ENCODE assay signal across 16 mouse cellular contexts in the genomic region with DNA sequence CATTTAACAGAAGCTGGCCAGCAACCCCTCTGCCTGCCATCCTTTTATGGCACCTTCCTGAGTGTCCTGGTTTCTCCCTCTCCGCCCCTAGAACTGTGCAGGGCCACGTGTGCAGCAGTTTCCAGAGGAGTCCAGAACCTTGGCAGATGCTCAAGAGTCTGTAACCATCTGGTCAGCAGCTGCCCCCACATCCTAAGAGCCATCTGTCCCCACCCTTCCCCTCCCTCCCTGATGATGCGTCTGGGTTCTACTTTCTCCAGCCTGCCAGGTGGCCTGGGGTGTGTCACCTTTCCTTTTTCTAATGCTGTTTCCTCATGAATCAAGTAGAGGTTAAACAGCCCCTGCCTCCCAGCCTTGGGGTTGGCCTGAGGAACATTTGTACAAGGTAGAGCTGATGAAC. TPM values are rescaled to one million over a fixed set of nuclear protein-coding genes. Genes with fewer than 3 reads are reported as not detected.
A peak's percentile ranks its signal among the peaks of the same experiment; 100 is the strongest.
DNase-seq lines count a peak whose midpoint lies in the region; ATAC-seq and TF ChIP-seq lines count a peak whose summit lies in the region.
"Had no signal": no experiment of that assay in that cellular context is flagged by ENCODE, and none has a peak within 500 bp of the region (broad histone marks: within the 10 kb centered on the region; RNA-seq: fewer than 3 reads in every experiment).

No protein-coding gene starts in this region.

- ATAC-seq in granulocyte monocyte progenitor cell, adult 5-6 weeks (replicated peaks; ENCODE audit: poor library complexity, severe bottlenecking), result no peak
- ATAC-seq: forebrain, embryonic 16.5 days had no signal

- H3K4me3 ChIP-seq in bone marrow, adult 2 months (replicated peaks; ENCODE audit: control insufficient read depth, low read depth, low read length), result no peak overlapping the region
- H3K4me3 ChIP-seq: neural tube, embryonic 13.5 days had no signal

- no peak for TF ChIP-seq POLR2A in bone marrow, adult 2 months (IDR thresholded peaks at IDR 0.05; ENCODE audit: borderline replicate concordance, control insufficient read depth, low read depth, low read length)

- H3K27ac ChIP-seq in bone marrow, adult 2 months (ENCODE audit: control insufficient read depth, insufficient read depth, low read depth, low read length, poor library complexity), result peak overlapping the region; percentile 46
- H3K27ac ChIP-seq: neural tube, embryonic 13.5 days had no signal

- intact Hi-C loops in heart, postnatal 36 days (cut with DNase I), result loop anchor here (2.0 kb wide), 1 partner anchor 85 kb away; no protein-coding TSS in a partner anchor

- peaks cover 23% of the 10 kb centered on the region for H3K4me1 ChIP-seq in bone marrow, adult 2 months (ENCODE audit: control insufficient read depth, insufficient read depth, low read length)

- no peak for TF ChIP-seq CTCF in bone marrow, adult 2 months (IDR thresholded peaks at IDR 0.05; ENCODE audit: control insufficient read depth, insufficient read depth, low read length)

- WGBS in bone marrow, adult 2 months, result 20% methylated on average over 3 of the region's 3 CpGs

- DNase-seq in heart, adult 11 months, result peak; percentile 95
- no peak for DNase-seq in heart, postnatal 36 days
- DNase-seq in right cerebral cortex, adult 18-20 months, result peak; percentile 31
- DNase-seq in right cerebral cortex, postnatal 14 days, result no peak
- peak; percentile 54 for DNase-seq in thymus, postnatal 25 days
- DNase-seq in embryo, embryonic 11 days, result no peak
- DNase-seq: adrenal gland, adult 8-10 months; heart, postnatal 4 days; kidney, postnatal 10 days; layer of hippocampus, postnatal 36 days; lung, postnatal 36 days; midbrain, embryonic 14.5 days had no signal

RNA-seq across cellular contexts. Expression of gene Sh3bgrl3, which starts 6.3 kb away (rescaled TPM):
- 10 to 100 TPM; 36.4 to 39.9 TPM for total RNA-seq in heart, postnatal 36 days (2021)
- 299 and 416 TPM in 2 replicates for polyA plus RNA-seq in bone marrow, adult 2 months (2011; ENCODE audit: insufficient read depth, insufficient read length, low replicate concordance, missing spikeins)
- 841 and 871 TPM in 2 replicates for total RNA-seq in granulocyte monocyte progenitor cell, adult 5-6 weeks (2014; fragmentation: Nextera tagmentation)
- 333 and 394 TPM in 2 replicates for total RNA-seq in granulocyte monocyte progenitor cell, adult 5-6 weeks (2017)

RNA-seq across cellular contexts. Expression of gene Ubxn11, which starts 19.9 kb away (rescaled TPM):
- 1 to 10 TPM; 1.6 to 1.9 TPM for total RNA-seq in heart, postnatal 36 days (2021)
- polyA plus RNA-seq in bone marrow, adult 2 months (2011; ENCODE audit: insufficient read depth, insufficient read length, low replicate concordance, missing spikeins), result 3.3 and 13.7 TPM in 2 replicates
- 14.4 and 30.2 TPM in 2 replicates for total RNA-seq in granulocyte monocyte progenitor cell, adult 5-6 weeks (2014; fragmentation: Nextera tagmentation)
- total RNA-seq in granulocyte monocyte progenitor cell, adult 5-6 weeks (2017), result 4.8 and 11.2 TPM in 2 replicates

RNA-seq across cellular contexts. Expression of gene Cd52, which starts 27.4 kb away (rescaled TPM):
- 1 to 10 TPM; 3.1 to 4.6 TPM for total RNA-seq in heart, postnatal 36 days (2021)
- 270 and 801 TPM in 2 replicates for polyA plus RNA-seq in bone marrow, adult 2 months (2011; ENCODE audit: insufficient read depth, insufficient read length, low replicate concordance, missing spikeins)
- total RNA-seq in granulocyte monocyte progenitor cell, adult 5-6 weeks (2014; fragmentation: Nextera tagmentation), result 240 and 247 TPM in 2 replicates
- total RNA-seq in granulocyte monocyte progenitor cell, adult 5-6 weeks (2017), result 259 and 330 TPM in 2 replicates

Comparison
In these comparisons a context has a peak if more than half of its experiments do, and no peak if none do; other contexts are left out.
1. DNase-seq: peak in heart, adult 11 months (single experiment), right cerebral cortex, adult 18-20 months (single experiment) and thymus, postnatal 25 days (single experiment); none in heart, postnatal 36 days (0 of 2), right cerebral cortex, postnatal 14 days (single experiment) and embryo, embryonic 11 days (single experiment).
2. RNA of gene Sh3bgrl3, which starts 6.3 kb away (total RNA-seq): 333 to 871 TPM in granulocyte monocyte progenitor cell, adult 5-6 weeks; 36.4 to 39.9 TPM in heart, postnatal 36 days; every median in the first group is over 4 times any median in the second.
3. RNA of gene Cd52, which starts 27.4 kb away (total RNA-seq): 240 to 330 TPM in granulocyte monocyte progenitor cell, adult 5-6 weeks; 3.1 to 4.6 TPM in heart, postnatal 36 days; every median in the first group is over 10 times any median in the second.